Mouse (Mus musculus) natural killer cell, adult 2 months (primary cell): ENCODE measurements at regions not wholly inside any gene's neighbourhood (a gene's known extent, or its start where the extent isn't known, plus 50 kb on each side); places are given as distances from the start of the nearest gene placed in this dataset.

Experiments
- DNase-seq, 2 experiments: peaks; one replicate each; pipeline ENCODE4 v3.0.0; 2022; ENCODE audit warnings: low spot score in 2 of 2

- no peak for DNase-seq
Observed at GRCm38 (mm10) chr17:50438960-50439359, 70.2 kb upstream of the Plcl2 start.

- no peak for DNase-seq
Observed at GRCm38 (mm10) chr17:50439365-50439764, 69.8 kb upstream of the Plcl2 start.

- no peak for DNase-seq
Observed at GRCm38 (mm10) chr17:50442062-50442461, 67.1 kb upstream of the Plcl2 start.

GRCm38 (mm10) chr17:50442905-50443304, 66.3 kb upstream of the Plcl2 start:
- DNase-seq = no peak

GRCm38 (mm10) chr17:50443376-50444022, 65.7 kb upstream of the Plcl2 start:
- no peak for DNase-seq

- no peak for DNase-seq
Observed at GRCm38 (mm10) chr17:50444023-50444389, 65.2 kb upstream of the Plcl2 start.

- DNase-seq = no peak
Observed at GRCm38 (mm10) chr17:50448693-50449092, 60.5 kb upstream of the Plcl2 start.

GRCm38 (mm10) chr17:50451606-50452005, 57.6 kb upstream of the Plcl2 start:
- no peak for DNase-seq

- no peak for DNase-seq
Observed at GRCm38 (mm10) chr17:50453524-50453923, 55.7 kb upstream of the Plcl2 start.

- DNase-seq = no peak
Observed at GRCm38 (mm10) chr17:50453956-50454355, 55.2 kb upstream of the Plcl2 start.

- DNase-seq = no peak
Observed at GRCm38 (mm10) chr17:50454917-50455316, 54.3 kb upstream of the Plcl2 start.

GRCm38 (mm10) chr17:50455719-50456118, 53.5 kb upstream of the Plcl2 start:
- no peak for DNase-seq

GRCm38 (mm10) chr17:50457053-50457697, 52.0 kb upstream of the Plcl2 start:
- no peak for DNase-seq

- no peak for DNase-seq
Observed at GRCm38 (mm10) chr17:50458232-50458631, 51.0 kb upstream of the Plcl2 start.
